Mouse (Mus musculus): ENCODE measurements around the gene Esrrg.

The Esrrg gene

GRCm38 (mm10) chr1:187650786-187651687, 42.4 kb downstream of the Esrrg start:
- peak; percentile 15 to 36 for DNase-seq

DNA sequence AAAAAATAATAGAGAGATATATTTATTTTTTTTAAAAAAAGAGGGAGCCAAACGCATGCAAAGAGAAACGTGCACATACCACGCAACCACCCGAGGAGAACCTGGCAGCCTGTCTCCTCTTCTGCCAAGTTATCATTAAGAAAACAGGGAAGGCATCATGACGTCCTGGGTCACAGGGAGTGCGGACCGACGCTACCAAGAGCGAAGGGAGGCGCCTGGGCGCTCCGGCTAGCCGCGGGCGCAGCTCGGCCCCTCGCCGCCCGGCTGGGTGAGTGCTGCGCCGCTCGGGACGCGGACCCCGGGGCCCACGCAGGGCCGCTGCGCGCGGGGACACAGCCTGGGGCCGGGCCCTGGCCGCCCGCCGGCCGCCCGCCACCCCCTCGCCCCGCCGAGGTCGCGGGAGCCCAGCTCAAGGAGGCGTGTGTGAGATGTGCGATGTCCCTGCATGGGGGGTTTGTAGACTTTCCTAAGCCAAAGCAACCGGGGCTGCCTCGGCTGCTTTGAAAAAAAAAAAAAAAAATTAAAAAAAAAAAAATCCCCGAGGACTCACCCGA, 43.2 kb downstream of the Esrrg start:
- DNase-seq, result peak; percentile 54 to 65

GRCm38 (mm10) chr1:187652445-187652844, 43.9 kb downstream of the Esrrg start:
- DNase-seq, result peak; percentile 19 to 29

GRCm38 (mm10) chr1:187653390-187653789, 44.8 kb downstream of the Esrrg start:
- DNase-seq, result no peak

- no peak for DNase-seq
Measured at GRCm38 (mm10) chr1:187660963-187661362, 52.4 kb downstream of the Esrrg start.

- no peak for DNase-seq
Measured at GRCm38 (mm10) chr1:187662083-187662609, 53.6 kb downstream of the Esrrg start.

- no peak for DNase-seq
Measured at GRCm38 (mm10) chr1:187663376-187663775, 54.8 kb downstream of the Esrrg start.

DNA sequence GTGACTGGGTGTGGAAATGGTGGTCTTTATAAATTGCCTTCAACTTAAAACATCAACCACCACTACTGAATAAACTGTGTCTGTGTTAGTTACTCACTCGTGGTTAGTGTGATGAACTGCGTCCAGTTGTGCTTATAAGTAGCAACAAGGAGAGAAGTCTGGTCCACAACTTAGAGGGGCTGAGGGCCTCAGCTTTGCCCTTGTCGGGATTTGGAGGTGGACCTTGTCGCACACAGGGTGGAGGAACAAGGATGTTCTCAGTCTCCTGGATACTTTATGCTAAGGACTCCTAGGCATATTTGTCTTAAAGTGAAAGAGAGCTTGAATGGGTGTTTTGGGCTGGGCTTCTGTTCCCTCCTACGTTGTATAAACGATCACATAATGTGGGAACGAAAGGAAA, 55.7 kb downstream of the Esrrg start:
- DNase-seq, result no peak

- DNase-seq, result no peak
Measured at GRCm38 (mm10) chr1:187665901-187666600, 57.5 kb downstream of the Esrrg start.

- no peak for DNase-seq
Measured at GRCm38 (mm10) chr1:187669746-187670145, 61.2 kb downstream of the Esrrg start.

DNA sequence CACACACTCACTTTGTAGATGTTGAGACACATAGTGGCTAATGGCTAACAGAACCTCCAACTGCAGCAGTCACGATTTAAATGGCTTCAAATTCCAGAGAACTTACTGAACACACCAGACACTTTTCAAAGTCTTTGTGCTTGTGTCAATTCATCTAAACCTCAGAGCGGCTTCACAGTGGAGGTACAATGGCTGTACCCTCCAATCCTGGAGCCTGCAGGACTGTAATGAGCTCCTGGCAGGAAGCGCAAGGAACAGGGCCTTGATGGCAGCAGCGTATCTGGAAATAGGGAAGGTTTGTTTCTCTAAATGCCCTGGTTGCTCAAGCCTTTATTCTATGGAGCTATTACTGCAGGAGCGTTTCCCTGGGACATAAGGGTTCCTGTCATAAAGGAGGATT, 63.9 kb downstream of the Esrrg start:
- no peak for DNase-seq

DNA sequence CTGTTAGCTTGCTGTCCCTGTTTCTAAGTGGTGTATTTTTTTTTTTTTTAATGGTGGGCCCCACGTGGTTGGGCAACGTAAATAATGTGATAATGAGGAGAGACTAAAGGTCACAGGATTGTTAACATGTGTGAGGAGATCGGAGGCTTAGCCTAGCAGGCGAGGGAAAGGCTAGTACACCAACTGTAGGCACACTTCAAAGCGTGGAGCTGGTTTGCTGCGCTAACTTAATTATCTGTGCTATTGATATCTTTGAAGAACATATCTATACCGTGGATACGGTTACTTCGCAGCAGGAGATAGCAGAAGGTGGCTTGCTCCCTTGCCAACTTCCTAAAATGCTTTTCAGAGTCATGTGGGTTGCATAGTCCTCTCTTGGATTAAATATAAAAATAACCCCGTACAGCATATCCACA, 66.2 kb downstream of the Esrrg start:
- DNase-seq, result no peak

DNA sequence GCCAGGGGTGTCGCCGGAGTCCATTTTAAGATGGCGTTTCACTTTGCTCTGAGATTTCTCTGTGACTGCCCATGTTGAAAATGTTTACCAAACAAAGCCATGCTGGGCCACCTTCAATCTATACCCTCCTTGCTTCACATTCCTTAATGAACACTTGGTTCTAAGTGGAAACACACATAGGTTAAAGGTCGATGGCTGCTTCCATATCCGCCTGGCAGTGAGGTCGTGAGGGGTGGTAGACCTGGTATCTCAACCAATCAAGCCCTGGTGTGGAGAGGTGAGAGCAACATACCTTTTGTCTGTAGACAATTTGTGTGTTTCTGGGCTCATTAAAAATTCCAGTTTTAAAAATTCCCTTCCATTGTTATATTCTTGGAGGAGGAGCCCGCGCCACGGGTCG, 68.0 kb downstream of the Esrrg start:
- no peak for DNase-seq

GRCm38 (mm10) chr1:187679246-187679645, 70.7 kb downstream of the Esrrg start:
- DNase-seq, result no peak

DNA sequence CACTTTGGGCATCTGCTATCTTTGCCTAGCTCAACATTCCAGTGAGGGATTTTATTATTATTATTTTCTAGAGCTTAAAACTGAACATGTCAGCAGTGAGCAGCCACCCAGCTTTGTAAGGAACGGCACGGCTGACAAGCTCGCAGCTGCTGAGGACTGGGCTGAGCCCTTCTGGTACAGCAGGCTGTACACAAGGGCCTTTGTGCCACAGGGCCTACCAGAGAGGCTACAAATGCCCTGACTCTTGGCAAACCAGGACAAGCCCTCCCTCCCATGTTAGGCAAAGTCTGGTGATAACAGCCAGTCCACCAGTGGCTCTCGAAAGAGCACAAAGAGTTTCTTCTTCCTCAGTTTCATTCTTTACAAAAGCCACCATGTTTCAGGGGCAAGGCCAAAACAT, 75.9 kb downstream of the Esrrg start:
- no peak for DNase-seq

DNA sequence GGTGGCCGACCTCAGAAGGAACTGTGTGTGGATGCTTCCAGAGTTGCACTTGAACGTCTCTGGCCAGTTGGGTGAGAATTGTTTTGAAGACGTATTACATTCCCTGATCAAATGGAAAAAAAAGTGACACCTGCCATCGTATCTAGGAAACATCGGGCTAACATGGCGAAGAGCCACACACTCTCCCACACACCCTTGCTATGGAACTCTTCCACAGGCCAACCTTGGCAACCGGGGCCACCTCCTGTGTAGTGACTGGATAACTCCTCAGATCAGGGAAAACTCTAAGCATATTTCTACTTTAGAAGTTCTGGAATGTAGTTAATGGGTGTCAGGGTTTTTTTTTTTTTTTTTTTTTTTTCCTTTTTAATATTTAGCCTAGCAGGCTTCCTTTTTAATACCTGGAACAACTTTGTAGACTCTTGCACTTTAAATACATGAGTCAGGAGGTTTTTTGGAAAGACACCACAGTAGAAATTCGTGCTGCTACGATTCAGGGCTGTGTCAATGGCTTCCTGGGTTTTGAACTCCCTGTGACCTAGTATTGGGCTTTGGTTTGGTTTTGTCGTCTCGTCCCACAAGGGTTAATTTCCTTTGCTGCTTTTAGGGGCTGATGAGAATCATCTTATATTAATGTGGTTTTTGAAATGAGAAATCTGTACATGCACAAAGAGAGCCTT, 83.4 kb downstream of the Esrrg start:
- no peak for DNase-seq

DNA sequence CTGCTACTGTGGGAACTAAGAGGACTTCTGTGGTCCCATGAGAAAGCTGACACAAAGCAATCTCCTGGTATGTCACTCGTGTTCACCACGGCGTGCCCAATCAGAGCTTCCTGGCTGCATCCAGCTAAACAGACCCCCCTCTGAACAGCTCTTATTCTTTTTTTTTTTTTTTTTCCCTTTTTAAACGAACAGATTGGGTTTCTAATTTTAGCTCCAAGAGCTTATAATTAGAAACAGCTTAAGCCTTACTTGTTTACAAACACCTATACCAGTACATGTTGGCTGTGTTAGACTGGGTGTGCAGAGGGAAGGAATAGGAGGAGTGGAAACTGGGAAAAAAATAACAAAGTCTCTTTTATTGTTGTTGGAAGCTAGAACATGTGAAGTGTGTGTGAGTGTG, 86.3 kb downstream of the Esrrg start:
- DNase-seq, result no peak

- DNase-seq, result no peak
Measured at GRCm38 (mm10) chr1:187698201-187698600, 89.6 kb downstream of the Esrrg start.

- DNase-seq, result no peak
Measured at GRCm38 (mm10) chr1:187700963-187701362, 92.4 kb downstream of the Esrrg start.

DNA sequence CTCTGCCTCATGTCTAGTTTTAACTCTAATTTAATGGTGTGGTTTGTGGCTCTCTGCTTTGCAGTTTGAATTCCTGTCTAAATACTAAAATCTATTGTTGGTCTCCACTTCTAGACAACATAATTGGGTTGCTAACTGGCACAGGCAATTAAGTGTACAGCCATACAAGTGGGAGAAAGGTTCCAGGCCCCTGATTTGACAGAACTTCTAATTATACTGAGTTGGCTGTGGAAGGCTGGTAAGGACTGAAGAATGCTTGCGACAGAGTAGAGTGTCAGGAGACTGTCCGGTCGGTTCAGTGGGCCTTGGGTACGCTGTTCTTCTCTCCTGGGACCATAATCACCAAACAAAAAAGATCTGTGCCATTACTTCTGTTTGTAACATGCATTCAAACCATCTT, 96.3 kb downstream of the Esrrg start:
- DNase-seq, result no peak

DNA sequence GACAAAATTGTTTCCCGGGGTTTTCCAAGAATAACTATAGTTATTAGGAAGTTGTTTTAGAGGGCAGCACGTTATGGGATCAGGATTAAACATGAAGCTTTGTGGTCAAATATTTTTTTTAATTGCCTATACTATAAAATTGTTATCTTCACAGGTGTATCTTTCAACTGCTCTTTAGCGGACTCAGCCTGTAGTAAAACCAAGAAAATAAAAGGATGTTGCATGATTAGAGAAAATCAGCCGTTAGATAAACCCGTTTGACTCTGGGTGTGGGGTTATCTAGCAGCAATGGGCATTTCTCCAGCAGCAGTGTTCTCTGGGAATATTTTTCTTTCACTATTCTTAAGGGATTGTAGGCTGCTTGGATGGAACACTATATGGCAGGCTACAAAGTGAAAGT, 96.8 kb downstream of the Esrrg start:
- no peak for DNase-seq

- no peak for DNase-seq
Measured at GRCm38 (mm10) chr1:187706046-187706445, 97.5 kb downstream of the Esrrg start.

DNA sequence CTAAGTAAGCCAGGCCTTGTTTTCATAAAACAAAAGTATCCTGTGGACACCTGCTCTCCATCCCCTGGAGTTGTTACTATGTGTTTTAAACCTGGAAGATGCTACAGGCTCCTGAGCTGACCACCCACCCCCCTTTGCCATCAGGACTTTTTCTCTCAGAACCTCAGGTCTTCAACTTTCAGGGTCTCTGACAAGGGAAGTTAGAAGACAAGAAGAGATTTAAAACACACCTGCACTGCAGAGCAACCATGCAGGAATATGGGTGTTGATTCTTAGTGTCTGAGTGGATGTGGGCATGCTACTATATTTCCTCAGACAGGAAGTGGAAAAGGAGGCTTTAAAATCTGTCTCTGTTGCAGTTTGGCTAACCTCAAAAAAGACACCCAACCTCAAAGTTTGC, 98.6 kb downstream of the Esrrg start:
- DNase-seq, result no peak
